Mouse (Mus musculus) cerebellum, adult (tissue): ENCODE measurements around the gene Adgra1.
A peak's percentile ranks its signal among the peaks of the same experiment; 100 is the strongest.

Experiments used
- ATAC-seq: cut with Nextera tagmentation; 2 replicates; pipeline ENCODE4 v1.9.2; 2017; ENCODE audit warnings: mild to moderate bottlenecking, moderate library complexity, mixed read lengths; ENCODE audit not compliant: insufficient number of reproducible peaks, low FRiP score, low TSS enrichment

The Adgra1 gene

DNA sequence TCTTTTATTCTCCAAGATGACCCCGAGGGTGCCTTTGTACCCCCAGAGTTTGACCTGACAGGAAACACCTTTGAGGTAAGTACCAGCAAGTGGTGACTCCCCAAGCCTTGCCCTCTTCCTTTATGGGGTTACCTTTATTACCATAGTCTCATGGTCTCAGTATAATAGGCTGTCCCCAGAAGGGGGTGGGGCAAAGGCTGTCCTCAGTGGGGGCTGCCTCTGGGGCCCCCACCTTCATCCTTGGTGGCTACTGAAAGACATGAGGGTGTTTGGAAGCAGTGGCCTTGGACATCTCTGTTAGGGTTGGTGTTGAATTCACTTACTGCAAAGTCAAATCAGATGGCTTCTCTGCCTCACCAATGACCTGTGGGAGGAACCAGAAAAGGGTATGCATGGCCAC lies 68.0 kb downstream of the Adgra1 start:
- no peak for ATAC-seq

DNA sequence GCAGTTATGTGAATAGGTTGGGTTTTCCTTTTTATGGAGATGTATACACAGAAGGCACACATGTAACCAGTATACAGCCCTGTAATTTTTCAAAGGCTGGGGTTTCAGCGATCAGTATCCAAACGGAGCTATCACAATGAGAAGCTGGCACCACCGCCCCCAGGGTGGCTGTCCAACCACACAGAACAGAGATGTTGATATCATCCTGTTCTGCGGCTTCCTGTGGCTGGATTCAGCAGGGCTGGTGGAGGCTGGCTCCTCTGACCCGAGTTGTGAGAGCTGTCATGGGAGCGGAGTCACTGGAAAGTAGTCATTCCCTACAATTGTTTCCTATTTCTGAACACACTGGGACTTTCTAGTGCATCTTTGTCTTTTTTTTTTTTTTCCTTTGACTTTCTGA lies 71.3 kb downstream of the Adgra1 start:
- ATAC-seq = no peak

DNA sequence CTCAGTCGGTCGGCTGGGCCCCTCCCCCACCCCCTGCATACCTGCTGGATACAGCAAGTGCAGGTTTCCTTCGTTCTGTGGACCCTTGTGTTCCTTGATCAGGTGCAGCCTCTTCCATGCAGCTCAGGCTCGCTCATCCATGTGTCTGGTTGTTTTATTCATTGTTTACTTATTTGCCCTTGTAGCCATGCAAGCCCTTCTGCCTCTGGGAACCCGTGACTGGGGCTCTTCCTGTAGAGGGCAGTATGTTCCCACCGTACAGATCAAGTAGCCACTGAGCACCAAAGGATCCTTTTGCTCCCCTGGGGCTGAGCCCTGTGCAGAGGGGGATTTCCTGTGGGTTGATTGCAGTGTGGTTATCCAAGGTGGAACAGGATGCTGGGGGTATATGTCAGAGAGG lies 71.7 kb downstream of the Adgra1 start:
- no peak for ATAC-seq

DNA sequence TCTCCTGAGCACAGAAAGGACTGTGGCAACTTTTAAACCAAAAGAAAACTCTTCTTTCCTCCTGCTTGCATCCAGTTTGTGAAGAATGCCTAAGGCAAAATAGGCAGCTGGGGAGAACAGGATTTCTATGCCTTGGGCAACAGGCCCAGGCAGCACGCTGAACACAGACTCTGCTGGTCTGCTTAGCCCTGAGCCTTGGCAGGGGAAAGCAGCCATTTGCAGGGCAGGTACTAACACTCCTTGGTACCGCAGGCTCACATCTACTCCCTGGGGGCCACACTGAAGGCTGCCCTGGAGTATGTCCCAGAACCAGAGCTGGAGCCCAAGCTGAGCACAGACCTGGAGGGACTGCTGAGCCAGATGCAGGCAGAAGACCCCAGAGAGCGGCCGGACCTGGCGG lies 74.2 kb downstream of the Adgra1 start:
- 0 out of 2 replicates have a peak, but pooled peaks have one; percentile 43 for ATAC-seq

- ATAC-seq = no peak
These were observed 75.5 kb downstream of the Adgra1 start for GRCm38 (mm10) chr7:139909469-139909868.

DNA sequence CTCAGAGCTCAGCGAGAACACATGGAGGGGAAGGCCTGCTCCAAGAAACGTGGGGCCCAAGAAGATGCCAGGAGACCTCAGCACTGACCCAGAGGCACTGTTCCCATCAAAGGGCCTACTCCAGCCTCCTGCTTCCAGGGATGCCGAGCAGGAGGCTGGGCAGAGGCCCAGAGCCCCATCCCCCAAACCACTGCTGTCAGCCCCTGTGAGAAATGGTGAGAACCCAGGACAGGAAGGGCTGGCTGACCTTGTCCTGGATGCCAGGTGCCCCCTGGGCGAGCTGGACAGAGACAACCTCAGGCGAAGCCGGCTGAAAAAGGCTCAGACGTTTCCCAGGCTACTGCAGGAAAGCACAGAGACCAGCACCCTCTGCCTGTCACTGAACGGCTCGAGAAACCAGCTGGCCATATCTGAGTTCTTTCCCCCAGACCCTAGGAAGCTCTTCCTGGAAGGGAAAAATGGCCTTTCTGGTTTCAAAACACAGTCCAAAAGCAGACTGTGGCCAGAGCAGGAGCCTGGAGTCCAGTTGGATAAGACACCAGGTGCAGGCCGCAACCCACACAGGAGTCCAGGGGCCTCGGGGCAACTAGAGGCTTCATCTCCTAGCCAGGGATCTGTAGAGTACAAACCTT lies 76.3 kb downstream of the Adgra1 start:
- ATAC-seq = peak; percentile 31; the same call in 1 of the 2 replicates

DNA sequence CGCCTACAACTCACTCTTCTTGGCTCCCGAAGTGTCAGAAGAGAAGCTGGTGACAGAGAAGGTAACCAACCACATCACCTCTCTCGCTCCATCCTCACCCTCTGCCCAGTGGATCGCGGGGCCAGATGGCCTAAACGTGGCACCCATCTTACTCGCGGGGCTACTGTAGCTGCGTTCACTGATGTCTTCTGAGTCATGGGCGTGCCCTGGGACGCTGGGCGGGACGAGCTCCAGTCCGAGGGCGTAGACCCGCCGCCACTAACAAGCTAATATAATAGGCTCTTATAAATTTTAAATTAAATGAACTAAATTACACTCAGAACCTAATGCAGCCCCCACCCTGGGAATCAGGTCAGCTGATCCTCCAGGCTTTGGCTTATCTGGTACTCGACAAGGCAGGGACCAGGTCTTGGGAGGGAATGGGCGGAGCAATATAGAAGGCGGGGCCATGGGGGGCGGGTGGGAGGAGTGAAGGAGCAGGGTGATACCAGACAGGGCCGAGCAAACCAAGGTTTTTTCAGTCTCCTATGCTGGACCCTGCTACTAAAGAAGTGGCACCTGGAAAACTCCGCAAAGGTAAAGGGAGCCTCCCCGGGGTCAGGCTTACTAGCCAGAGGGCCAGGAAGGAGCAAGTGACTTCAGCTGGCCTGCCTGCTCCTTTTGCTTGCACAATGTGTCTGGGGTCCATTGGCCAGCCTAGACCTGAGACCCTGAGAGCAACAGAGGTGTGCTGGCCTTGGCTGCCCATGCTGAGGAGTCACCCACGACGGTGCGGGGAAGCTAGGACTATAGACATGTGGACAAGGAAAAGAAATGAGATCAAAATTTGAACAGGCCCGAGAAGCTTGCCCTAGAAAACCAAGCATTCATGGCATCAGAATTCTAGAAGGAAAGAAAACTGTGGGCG lies 80.4 kb downstream of the Adgra1 start:
- no peak for ATAC-seq

DNA sequence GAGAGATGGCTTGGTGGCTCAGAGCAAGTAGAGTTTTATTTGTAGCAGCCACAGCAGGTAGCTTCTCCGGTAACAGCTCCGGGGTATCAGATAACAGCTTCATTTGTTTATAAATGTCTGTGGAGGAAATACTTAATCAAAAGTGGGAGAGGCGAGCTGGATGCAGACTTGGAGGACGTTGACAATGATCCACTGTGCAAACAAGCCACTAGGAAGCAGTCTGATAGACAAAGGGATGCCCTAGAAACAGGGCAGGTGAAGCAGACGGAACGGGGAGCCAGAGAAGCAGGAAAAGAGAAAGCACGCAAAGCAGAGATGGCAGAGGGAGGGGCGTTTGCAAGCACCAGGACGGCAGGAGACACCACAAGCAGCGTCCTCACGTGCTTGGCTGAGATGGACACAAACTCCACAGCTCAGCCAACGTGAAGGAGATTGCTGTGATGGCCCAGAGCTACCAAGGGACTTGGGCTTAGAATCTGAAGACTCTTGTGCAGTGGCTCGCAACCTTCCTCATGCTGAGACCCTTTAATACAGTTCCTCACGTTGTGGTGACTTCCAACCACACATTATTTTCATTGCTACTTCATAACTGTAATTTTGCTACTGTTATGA lies 81.8 kb downstream of the Adgra1 start:
- no peak for ATAC-seq

DNA sequence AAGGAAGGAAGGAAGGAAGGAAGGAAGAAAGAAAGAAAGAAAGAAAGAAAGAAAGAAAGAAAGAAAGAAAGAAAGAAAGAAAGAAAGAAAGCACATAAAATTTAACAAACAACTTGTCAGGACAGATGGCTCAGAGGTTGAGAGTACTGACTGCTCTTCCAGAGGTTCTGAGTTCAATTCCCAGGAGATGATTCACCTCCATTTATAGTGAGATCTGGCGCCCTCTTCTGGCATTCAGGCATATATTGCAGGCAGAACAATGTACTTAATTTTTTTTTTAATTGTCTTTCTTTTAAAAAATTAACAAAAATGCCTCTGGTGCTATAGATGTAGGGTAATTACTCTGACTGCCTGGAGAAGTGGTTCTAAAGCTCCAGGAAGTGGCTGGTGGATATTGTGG lies 82.4 kb downstream of the Adgra1 start:
- ATAC-seq = no peak

- ATAC-seq = no peak
These were observed 84.3 kb downstream of the Adgra1 start for GRCm38 (mm10) chr7:139918262-139918661.
